16 mouse cellular contexts compared by ENCODE assay signal in genomic region chr5:115492711-115493335, GRCm38 (mm10). TPM values are rescaled to one million over a fixed set of nuclear protein-coding genes. Genes with fewer than 3 reads are reported as not detected.
A peak's percentile ranks its signal among the peaks of the same experiment; 100 is the strongest.
DNase-seq lines count a peak whose midpoint lies in the region; ATAC-seq and TF ChIP-seq lines count a peak whose summit lies in the region.
"Had no signal": no experiment of that assay in that cellular context is flagged by ENCODE, and none has a peak within 500 bp of the region (broad histone marks: within the 10 kb centered on the region; RNA-seq: fewer than 3 reads in every experiment).

No protein-coding gene starts in this region.

- H3K4me3 ChIP-seq in hindbrain, embryonic 14.5 days (replicated peaks; ENCODE audit: low read length), result no peak overlapping the region
- no peak overlapping the region for H3K4me3 ChIP-seq in hindbrain, embryonic 10.5 days
- H3K4me3 ChIP-seq in limb, embryonic 15.5 days, result no peak overlapping the region
- no peak overlapping the region for H3K4me3 ChIP-seq in cerebellum, adult 2 months (replicated peaks; ENCODE audit: insufficient read depth, low read depth, low read length)
- H3K4me3 ChIP-seq: neural tube, embryonic 12.5 days had no signal

- no peaks in the 10 kb centered on the region for H3K36me3 ChIP-seq in hindbrain, embryonic 14.5 days (replicated peaks; ENCODE audit: control insufficient read depth, insufficient read depth)
- H3K36me3 ChIP-seq in hindbrain, embryonic 10.5 days, result no peaks in the 10 kb centered on the region
- no peaks in the 10 kb centered on the region for H3K36me3 ChIP-seq in limb, embryonic 15.5 days
- H3K36me3 ChIP-seq: midbrain, embryonic 13.5 days; neural tube, embryonic 12.5 days had no signal

- no peak overlapping the region for H3K9ac ChIP-seq in hindbrain, embryonic 14.5 days
- no peak overlapping the region for H3K9ac ChIP-seq in limb, embryonic 15.5 days

- H3K4me2 ChIP-seq in hindbrain, embryonic 14.5 days (replicated peaks), result peak overlapping the region; percentile 52; the same call in 1 of the 2 replicates
- no peak overlapping the region for H3K4me2 ChIP-seq in limb, embryonic 15.5 days

- no peak for TF ChIP-seq POLR2A in cerebellum, adult 2 months (IDR thresholded peaks at IDR 0.05; ENCODE audit: borderline replicate concordance, insufficient read depth, low read length)

- H3K27ac ChIP-seq in hindbrain, embryonic 14.5 days, result no peak overlapping the region
- H3K27ac ChIP-seq in hindbrain, embryonic 10.5 days, result no peak overlapping the region
- peak overlapping the region; percentile 76 for H3K27ac ChIP-seq in limb, embryonic 15.5 days
- H3K27ac ChIP-seq in cerebellum, adult 2 months (ENCODE audit: insufficient read depth, low read length), result no peak overlapping the region
- H3K27ac ChIP-seq: midbrain, embryonic 13.5 days; neural tube, embryonic 12.5 days had no signal

- H3K4me1 ChIP-seq in hindbrain, embryonic 14.5 days (replicated peaks; ENCODE audit: control insufficient read depth, insufficient read depth, low read length), result peaks cover 21% of the 10 kb centered on the region
- peaks cover 38% of the 10 kb centered on the region for H3K4me1 ChIP-seq in hindbrain, embryonic 10.5 days (replicated peaks)
- peaks cover 41% of the 10 kb centered on the region for H3K4me1 ChIP-seq in limb, embryonic 15.5 days
- peaks cover 8% of the 10 kb centered on the region; the same call in 1 of the 2 replicates for H3K4me1 ChIP-seq in cerebellum, adult 2 months (ENCODE audit: control insufficient read depth, insufficient read depth, low read length)

- no peak for ATAC-seq in hindbrain, embryonic 14.5 days (ENCODE audit: low FRiP score)
- no peak for ATAC-seq in limb, embryonic 15.5 days (ENCODE audit: insufficient number of reproducible peaks, low FRiP score, low TSS enrichment, low read depth)
- ATAC-seq: midbrain, embryonic 13.5 days had no signal

- 80% methylated on average over 6 of the region's 6 CpGs for WGBS in hindbrain, embryonic 14.5 days
- 81% methylated on average over 6 of the region's 6 CpGs for WGBS in hindbrain, embryonic 10.5 days
- 48% methylated on average over 6 of the region's 6 CpGs for WGBS in limb, embryonic 15.5 days
- WGBS in cerebellum, adult 2 months, result 77% methylated on average over 6 of the region's 6 CpGs

- DNase-seq in adrenal gland, postnatal 10 days, result peak; percentile 65
- no peak for DNase-seq in adrenal gland, adult 18-20 months (ENCODE audit: low spot score in 2 of 2)
- DNase-seq in hindbrain, embryonic 14.5 days (ENCODE audit: low spot score), result no peak
- DNase-seq in hindbrain, embryonic 10.5 days (ENCODE audit: low spot score), result no peak
- peak; percentile 66 for DNase-seq in ZHBTc4 (ENCODE audit: low read depth, low spot score)
- no peak for DNase-seq in ovary, postnatal 36 days (ENCODE audit: low spot score)
- no peak for DNase-seq in cerebellum, adult 2 months
- DNase-seq: B cell, adult 2 months; heart, adult 18-20 months; kidney, adult 18-20 months; lung, postnatal 14 days had no signal

- H3K27me3 ChIP-seq in hindbrain, embryonic 14.5 days (ENCODE audit: control insufficient read depth, insufficient read depth, low read length), result no peaks in the 10 kb centered on the region
- no peaks in the 10 kb centered on the region for H3K27me3 ChIP-seq in hindbrain, embryonic 10.5 days (ENCODE audit: insufficient read depth, poor library complexity, severe bottlenecking)
- H3K27me3 ChIP-seq in limb, embryonic 15.5 days, result no peaks in the 10 kb centered on the region
- no peaks in the 10 kb centered on the region for H3K27me3 ChIP-seq in cerebellum, adult 2 months (ENCODE audit: control insufficient read depth, insufficient read depth, low read length)
- H3K27me3 ChIP-seq: midbrain, embryonic 13.5 days; neural tube, embryonic 12.5 days had no signal

- TF ChIP-seq CTCF in cerebellum, adult 2 months (IDR thresholded peaks at IDR 0.05; ENCODE audit: borderline replicate concordance, insufficient read depth, low read depth, low read length), result no peak

- no peaks in the 10 kb centered on the region for H3K9me3 ChIP-seq in hindbrain, embryonic 14.5 days (ENCODE audit: control insufficient read depth, low read length)
- no peaks in the 10 kb centered on the region for H3K9me3 ChIP-seq in hindbrain, embryonic 10.5 days
- H3K9me3 ChIP-seq in limb, embryonic 15.5 days, result no peaks in the 10 kb centered on the region
- H3K9me3 ChIP-seq: midbrain, embryonic 13.5 days; neural tube, embryonic 12.5 days had no signal

RNA-seq across cellular contexts. Expression of gene Sirt4, which starts 8.3 kb away (rescaled TPM):
- 10 to 100 TPM; 15.8 to 31.4 TPM for total RNA-seq in adrenal gland, postnatal 10 days (2021)
- 10 to 100 TPM; 18.1 to 21.2 TPM for total RNA-seq in adrenal gland, adult 18-20 months (2021)
- polyA plus RNA-seq in hindbrain, embryonic 14.5 days (2014; fragmentation: Nextera tagmentation; extraction: Ambion mirVana), result 19.1 and 20.3 TPM in 2 replicates
- polyA plus RNA-seq in hindbrain, embryonic 10.5 days (2016; fragmentation: Nextera tagmentation; extraction: Ambion mirVana), result 17.2 and 17.3 TPM in 2 replicates
- 24.9 and 26.5 TPM in 2 replicates for polyA plus RNA-seq in limb, embryonic 15.5 days (2015; fragmentation: Nextera tagmentation; extraction: Ambion mirVana)
- polyA plus RNA-seq in cerebellum, adult 2 months (2012; rRNA removed), result 114 and 122 TPM in 2 replicates

RNA-seq across cellular contexts. Expression of gene Pxn, which starts 13.7 kb away (rescaled TPM):
- 10 to 100 TPM; 55.1 to 72.4 TPM for total RNA-seq in adrenal gland, postnatal 10 days (2021)
- total RNA-seq in adrenal gland, adult 18-20 months (2021), result 10 to 100 TPM; 34.1 to 42.2 TPM
- polyA plus RNA-seq in hindbrain, embryonic 14.5 days (2014; fragmentation: Nextera tagmentation; extraction: Ambion mirVana), result 11.3 and 12.2 TPM in 2 replicates
- 32.6 and 42.6 TPM in 2 replicates for polyA plus RNA-seq in hindbrain, embryonic 10.5 days (2016; fragmentation: Nextera tagmentation; extraction: Ambion mirVana)
- 52.6 and 55.7 TPM in 2 replicates for polyA plus RNA-seq in limb, embryonic 15.5 days (2015; fragmentation: Nextera tagmentation; extraction: Ambion mirVana)
- 194 and 240 TPM in 2 replicates for polyA plus RNA-seq in cerebellum, adult 2 months (2012; rRNA removed)

RNA-seq across cellular contexts. Expression of gene Pla2g1b, which starts 26.8 kb away (rescaled TPM):
- not detected for total RNA-seq in adrenal gland, postnatal 10 days (2021)
- not detected for total RNA-seq in adrenal gland, adult 18-20 months (2021)
- 0.67 TPM in 1 of 2 replicates, not detected in the other for polyA plus RNA-seq in hindbrain, embryonic 14.5 days (2014; fragmentation: Nextera tagmentation; extraction: Ambion mirVana)
- polyA plus RNA-seq in hindbrain, embryonic 10.5 days (2016; fragmentation: Nextera tagmentation; extraction: Ambion mirVana), result 0.51 TPM in 1 of 2 replicates, not detected in the other
- polyA plus RNA-seq in limb, embryonic 15.5 days (2015; fragmentation: Nextera tagmentation; extraction: Ambion mirVana), result not detected in 2 replicates
- not detected in 2 replicates for polyA plus RNA-seq in cerebellum, adult 2 months (2012; rRNA removed)
- total RNA-seq: heart, adult 18-20 months; left cerebral cortex, postnatal 14 days had no signal
- polyA plus RNA-seq: embryonic facial prominence, embryonic 11.5 days; midbrain, embryonic 13.5 days; neural tube, embryonic 12.5 days had no signal

Comparison
In these comparisons a context has a peak if more than half of its experiments do, and no peak if none do; other contexts are left out.
1. DNase-seq: peak in adrenal gland, postnatal 10 days (single experiment) and ZHBTc4 (single experiment); none in adrenal gland, adult 18-20 months (0 of 2), hindbrain, embryonic 14.5 days (single experiment), hindbrain, embryonic 10.5 days (single experiment), ovary, postnatal 36 days (single experiment) and cerebellum, adult 2 months (0 of 2).